12 mouse cellular contexts compared by ENCODE assay signal in genomic region chr19:22962731-22963130, GRCm38 (mm10).
DNase-seq lines count a peak whose midpoint lies in the region.
"Had no signal": no experiment of that assay in that cellular context is flagged by ENCODE, and none has a peak within 500 bp of the region (broad histone marks: within the 10 kb centered on the region; RNA-seq: fewer than 3 reads in every experiment).

No protein-coding gene starts in this region.

- peak; percentile 77 for DNase-seq in heart, adult 11 months
- no peak for DNase-seq in heart, postnatal 14 days
- DNase-seq in layer of hippocampus, adult 9-11 months, result peak; percentile 57
- DNase-seq in layer of hippocampus, postnatal 25 days (ENCODE audit: extremely low spot score in 1 of 2, low spot score in 1 of 2), result no peak
- DNase-seq in cerebellum, adult 8-10 months, result peak; percentile 95
- DNase-seq in spleen, adult 12 weeks (ENCODE audit: low spot score), result no peak
- DNase-seq in kidney, postnatal 14 days, result no peak
- DNase-seq: adrenal gland, postnatal 10 days; kidney, postnatal 10 days; liver; lung, postnatal 10 days; thymus, postnatal 25 days had no signal

- intact Hi-C loops in heart, postnatal 14 days (cut with DNase I), result no loop called here

Comparison
In these comparisons a context has a peak if more than half of its experiments do, and no peak if none do; other contexts are left out.
1. DNase-seq: peak in heart, adult 11 months (single experiment), layer of hippocampus, adult 9-11 months (single experiment) and cerebellum, adult 8-10 months (single experiment); none in heart, postnatal 14 days (0 of 2), layer of hippocampus, postnatal 25 days (0 of 2), spleen, adult 12 weeks (single experiment) and kidney, postnatal 14 days (single experiment).